Mouse (Mus musculus) embryonic facial prominence, embryonic 14.5 days (tissue): ENCODE measurements around the gene 4921517D22Rik. TPM values are rescaled to one million over a fixed set of nuclear protein-coding genes. Genes with fewer than 3 reads are reported as not detected.
A peak's percentile ranks its signal among the peaks of the same experiment; 100 is the strongest.

Experiments
- ATAC-seq: fragments of 200-750 bp; cut with Nextera tagmentation; 2 replicates; pipeline ENCODE4 v1.8.0; 2017; ENCODE audit warnings: low read depth, moderate number of reproducible peaks, moderate TSS enrichment
- DNase-seq: peaks from one replicate; pipeline ENCODE4 v3.0.0-alpha.2; 2015; ENCODE audit warnings: low spot score
- H3K27ac ChIP-seq: fragments of 300-500 bp; sonication (generic); replicated peaks from 2 replicates; pipeline ENCODE4 v1.5.1; 2014; ENCODE audit warnings: low read depth, mild to moderate bottlenecking, low read length, moderate library complexity
- H3K27me3 ChIP-seq: fragments of 300-500 bp; sonication (generic); replicated peaks from 2 replicates; pipeline ENCODE4 v1.6.1; 2014; ENCODE audit warnings: low read length; ENCODE audit not compliant: control insufficient read depth, insufficient read depth
- H3K36me3 ChIP-seq: fragments of 300-500 bp; sonication (generic); 2 replicates; pipeline ENCODE4 v1.6.1; 2014; ENCODE audit warnings: low read length, mixed read lengths; ENCODE audit not compliant: control insufficient read depth, insufficient read depth
- H3K4me1 ChIP-seq: fragments of 300-500 bp; sonication (generic); 2 replicates; pipeline ENCODE4 v1.6.1; 2014; ENCODE audit warnings: antibody characterized with exemption, low read length; ENCODE audit not compliant: control insufficient read depth, insufficient read depth
- H3K4me2 ChIP-seq: fragments of 300-500 bp; sonication (generic); 2 replicates; pipeline ENCODE4 v1.6.1; 2014; ENCODE audit warnings: low read depth, mild to moderate bottlenecking, low read length, moderate library complexity, mixed read lengths
- H3K4me3 ChIP-seq: fragments of 300-500 bp; sonication (generic); 2 replicates; pipeline ENCODE4 v1.5.1; 2014; ENCODE audit warnings: low read depth, mild to moderate bottlenecking, low read length
- H3K9ac ChIP-seq: fragments of 300-500 bp; sonication (generic); 2 replicates; pipeline ENCODE4 v1.6.1; 2014; ENCODE audit warnings: low read depth, mild to moderate bottlenecking, low read length, moderate library complexity, mixed read lengths
- H3K9me3 ChIP-seq: fragments of 300-500 bp; sonication (generic); 2 replicates; pipeline ENCODE4 v1.6.1; 2016; ENCODE audit warnings: low read length; ENCODE audit not compliant: control insufficient read depth
- WGBS: fragments of 180-500 bp; shearing (Covaris S2); extraction: QIAGEN DNeasy Blood & Tissue Kit; methylation state at CpG from one replicate; pipeline ENCODE4 v1.1.7; 2014; 5-methylcytosine and 5-hydroxymethylcytosine counted together
- polyA plus RNA-seq: library from polyadenylated mRNA; unstranded; fragments of >200 nt; fragmentation: Nextera tagmentation; extraction: Ambion mirVana; gene quantifications from 2 replicates; pipeline ENCODE4 v1.2.1, GENCODE M21; 2014

4921517D22Rik gene
- polyA plus RNA-seq, 1 experiment from 2014 or later, result not detected

DNA sequence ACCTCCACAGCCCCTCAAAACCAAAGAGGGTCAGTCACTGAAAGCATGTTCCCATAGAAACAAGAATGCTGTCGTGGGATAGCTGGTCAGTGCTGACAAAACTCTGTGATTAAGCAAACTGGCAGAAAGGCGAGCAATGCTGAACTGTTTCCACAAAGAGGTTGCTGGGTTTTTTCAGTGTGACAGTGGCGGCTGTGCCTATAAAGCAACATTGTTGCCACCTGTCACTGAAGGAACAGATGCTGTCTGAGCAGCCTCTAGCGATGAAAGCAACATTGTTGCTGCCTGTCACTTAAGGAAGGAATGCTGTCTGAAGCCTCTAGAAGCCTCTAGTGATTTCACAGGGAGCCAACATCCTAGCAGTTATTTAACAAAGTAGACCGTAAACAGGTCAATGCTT, 41.3 kb downstream of the 4921517D22Rik start:
- ATAC-seq, result no peak; the same call in 1 of the 2 replicates
- H3K9ac ChIP-seq, result no peak overlapping the region
- 62% methylated on average over 5 of the region's 5 CpGs for WGBS
- H3K27ac ChIP-seq, result 0 out of 2 replicates have a peak overlapping the region, but pooled peaks have one; percentile 55
- H3K36me3 ChIP-seq, result 0 out of 2 replicates have a peak, but pooled peaks cover 14% of the 10 kb centered on the region
- no peak overlapping the region for H3K4me3 ChIP-seq
- DNase-seq, result peak; percentile 68
- no peaks in the 10 kb centered on the region for H3K4me1 ChIP-seq
- no peaks in the 10 kb centered on the region for H3K27me3 ChIP-seq
- no peak overlapping the region for H3K4me2 ChIP-seq
- H3K9me3 ChIP-seq, result no peaks in the 10 kb centered on the region

DNA sequence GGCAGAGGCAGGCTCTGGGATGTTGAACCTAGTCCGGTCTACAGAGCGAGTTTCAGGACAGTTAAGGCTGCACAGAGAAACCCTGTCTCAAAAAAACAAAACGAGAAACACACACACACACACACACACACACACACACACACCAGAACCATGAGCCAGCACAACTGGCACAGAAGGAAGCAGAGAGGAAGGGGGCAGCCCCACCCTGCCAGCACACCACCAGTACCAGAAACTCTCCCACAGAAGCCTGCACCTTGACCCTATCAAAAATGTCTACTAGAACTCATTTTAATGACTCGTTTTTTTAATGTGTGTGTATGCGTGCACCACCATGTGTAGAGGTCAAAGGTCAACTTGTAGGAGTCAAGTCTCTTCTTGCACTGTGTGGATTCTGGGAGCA, 44.1 kb downstream of the 4921517D22Rik start:
- Histone ChIP-seq H3K4me3 (no peak overlapping the region), H3K9ac (no peak overlapping the region), H3K36me3 (peaks cover 23% of the 10 kb centered on the region), H3K9me3 (no peaks in the 10 kb centered on the region), H3K4me2 (no peak overlapping the region), H3K27ac (no peak overlapping the region), H3K27me3 (no peaks in the 10 kb centered on the region), H3K4me1 (no peaks in the 10 kb centered on the region)
- DNase-seq (no peak), ATAC-seq (no peak)
- WGBS, result 79% methylated on average over 5 of the region's 5 CpGs

DNA sequence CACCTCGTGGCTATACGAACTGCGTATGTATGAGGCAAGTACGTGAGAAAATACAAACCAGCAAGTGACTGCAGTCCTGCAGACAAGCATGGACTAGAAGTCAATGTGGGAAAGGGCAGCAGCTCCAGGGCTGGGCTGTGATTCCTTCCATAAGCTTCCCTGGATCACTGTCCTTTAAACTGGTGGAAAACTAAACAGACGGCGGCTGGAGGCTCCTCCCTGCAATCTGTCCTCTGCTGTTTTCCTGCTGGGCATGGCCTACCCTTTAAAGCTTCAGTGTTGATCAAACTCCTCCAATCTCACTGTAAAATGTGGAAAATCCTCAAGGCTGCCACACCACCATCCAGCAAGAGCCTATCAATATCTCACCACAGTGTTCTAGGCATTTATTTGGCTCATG, 45.3 kb downstream of the 4921517D22Rik start:
- no peaks in the 10 kb centered on the region for H3K4me1 ChIP-seq
- no peak overlapping the region for H3K4me2 ChIP-seq
- peaks cover 23% of the 10 kb centered on the region for H3K36me3 ChIP-seq
- DNase-seq, result no peak
- no peak overlapping the region for H3K9ac ChIP-seq
- WGBS, result 90% methylated on average over 6 of the region's 6 CpGs
- no peaks in the 10 kb centered on the region for H3K27me3 ChIP-seq
- H3K27ac ChIP-seq, result no peak overlapping the region
- ATAC-seq, result no peak
- no peaks in the 10 kb centered on the region for H3K9me3 ChIP-seq
- H3K4me3 ChIP-seq, result no peak overlapping the region

DNA sequence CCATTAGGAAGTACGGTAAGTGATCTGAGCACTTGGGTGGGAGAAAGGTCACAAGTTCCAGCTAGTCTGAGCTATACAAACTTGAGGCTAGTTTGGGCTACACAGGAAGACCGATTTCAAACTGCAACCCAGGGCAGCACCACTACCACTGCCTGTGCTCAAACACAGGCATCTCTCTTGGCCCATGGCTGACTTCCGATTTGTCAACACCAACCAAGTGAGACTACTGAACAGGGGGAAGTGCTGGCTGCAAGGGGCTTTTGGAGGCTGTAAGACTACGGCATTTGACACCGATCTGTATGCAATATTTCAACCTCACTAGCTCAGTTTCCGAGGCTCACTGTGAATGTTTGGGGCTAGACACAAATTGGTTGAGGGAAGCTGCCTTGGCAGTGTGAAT, 46.4 kb downstream of the 4921517D22Rik start:
- no peak overlapping the region for H3K4me2 ChIP-seq
- no peaks in the 10 kb centered on the region for H3K27me3 ChIP-seq
- H3K4me3 ChIP-seq, result no peak overlapping the region
- H3K36me3 ChIP-seq, result peaks cover 23% of the 10 kb centered on the region
- H3K9ac ChIP-seq, result no peak overlapping the region
- ATAC-seq (no peak), DNase-seq (no peak)
- H3K9me3 ChIP-seq, result no peaks in the 10 kb centered on the region
- WGBS, result 83% methylated on average over 6 of the region's 6 CpGs
- no peaks in the 10 kb centered on the region for H3K4me1 ChIP-seq
- H3K27ac ChIP-seq, result no peak overlapping the region

DNA sequence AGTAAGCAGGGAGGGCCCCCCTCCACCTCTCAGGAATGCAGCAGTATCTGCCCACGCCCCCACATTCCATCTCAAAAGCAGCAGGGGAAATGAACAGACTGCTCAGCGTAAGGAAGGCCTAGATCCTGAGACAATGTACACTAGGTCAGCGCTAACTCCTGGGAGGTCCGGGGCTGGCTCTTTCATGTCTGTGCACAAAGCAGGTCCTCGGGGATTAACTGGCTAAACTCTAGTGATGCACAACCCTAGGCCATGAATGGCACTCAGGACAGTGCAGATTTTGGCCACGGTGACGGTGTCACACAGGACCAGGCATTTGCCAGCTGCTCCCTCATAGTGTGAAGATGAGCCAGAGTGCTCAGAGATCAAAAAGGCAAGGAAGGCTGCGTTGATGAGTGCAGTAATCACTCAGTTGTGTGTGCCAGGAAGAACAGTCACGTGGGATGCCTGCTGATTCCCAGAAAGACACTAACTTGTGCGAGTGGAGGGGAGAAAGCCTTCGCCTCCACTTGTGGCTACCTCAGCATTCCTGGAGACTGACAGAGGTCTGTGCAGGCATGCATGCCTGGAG, 47.1 kb downstream of the 4921517D22Rik start:
- ATAC-seq (peak; percentile 67), DNase-seq (peak; percentile 34)
- H3K4me2 ChIP-seq, result no peak overlapping the region
- H3K27ac ChIP-seq, result no peak overlapping the region
- H3K9ac ChIP-seq, result no peak overlapping the region
- WGBS, result 44% methylated on average over 11 of the region's 11 CpGs
- H3K27me3 ChIP-seq, result no peaks in the 10 kb centered on the region
- no peaks in the 10 kb centered on the region for H3K4me1 ChIP-seq
- H3K9me3 ChIP-seq, result no peaks in the 10 kb centered on the region
- H3K36me3 ChIP-seq, result peaks cover 23% of the 10 kb centered on the region
- H3K4me3 ChIP-seq, result no peak overlapping the region

DNA sequence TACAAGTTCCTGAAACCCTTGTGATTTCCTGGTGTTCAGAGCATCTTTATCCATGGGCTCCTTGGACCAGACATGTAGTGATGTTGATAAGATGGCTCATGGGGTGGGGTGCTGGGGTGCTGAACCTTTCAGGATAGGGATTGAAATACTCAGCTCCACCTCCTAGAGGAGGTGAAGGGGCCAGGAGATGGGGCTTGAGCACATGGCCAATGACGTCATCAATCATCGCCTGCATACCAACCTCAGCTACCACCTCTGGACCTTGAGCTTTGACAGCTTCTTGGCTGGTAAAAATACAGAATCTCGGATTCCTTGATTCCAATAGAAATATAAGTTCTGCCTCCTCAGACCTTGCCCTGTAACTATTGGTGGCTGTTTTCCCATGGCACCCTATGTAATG, 48.4 kb downstream of the 4921517D22Rik start:
- peaks cover 30% of the 10 kb centered on the region for H3K36me3 ChIP-seq
- WGBS, result 82% methylated on average over 3 of the region's 3 CpGs
- no peaks in the 10 kb centered on the region for H3K4me1 ChIP-seq

DNA sequence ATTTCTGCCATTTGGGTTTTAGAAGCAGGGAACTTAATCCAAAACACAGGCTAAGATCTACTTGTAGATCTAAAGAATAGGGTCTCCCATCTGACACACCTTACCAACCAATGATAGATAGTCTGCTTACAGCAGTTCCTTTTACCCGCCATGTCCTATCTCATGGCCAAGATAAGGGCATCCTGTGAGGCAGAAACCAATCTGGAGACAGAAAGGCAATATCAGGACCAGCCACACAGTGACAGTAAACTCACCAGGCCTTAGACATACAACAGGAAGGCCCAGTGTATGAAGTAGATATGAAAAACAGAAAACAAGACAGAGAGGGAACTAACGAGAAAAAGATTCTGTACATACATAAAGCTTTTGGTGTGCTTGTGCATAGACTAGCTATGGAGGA, 51.1 kb downstream of the 4921517D22Rik start:
- H3K36me3 ChIP-seq, result peaks cover 26% of the 10 kb centered on the region
- 94% methylated on average over 2 of the region's 2 CpGs for WGBS

More for the DNA sequence above, 48.4 kb downstream of the 4921517D22Rik start:
- ATAC-seq (no peak), DNase-seq (no peak)
- no peaks in the 10 kb centered on the region for H3K27me3 ChIP-seq
- H3K4me2 ChIP-seq, result no peak overlapping the region
- no peaks in the 10 kb centered on the region for H3K9me3 ChIP-seq
- no peak overlapping the region for H3K4me3 ChIP-seq
- no peak overlapping the region for H3K27ac ChIP-seq
- no peak overlapping the region for H3K9ac ChIP-seq

DNA sequence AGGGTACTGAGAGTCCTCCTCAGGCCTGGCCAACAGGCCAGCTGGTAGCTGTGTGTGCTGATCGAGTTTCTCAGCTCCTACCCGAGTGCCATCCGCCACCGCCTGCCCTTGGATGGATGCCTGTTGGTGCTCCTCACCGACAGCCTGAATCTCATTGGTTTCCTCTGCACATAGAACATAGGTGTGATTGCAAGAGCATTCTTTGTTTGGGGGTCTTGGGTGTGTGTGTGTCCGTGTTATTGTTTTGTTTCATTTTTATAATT, 53.8 kb downstream of the 4921517D22Rik start:
- Histone ChIP-seq H3K27me3 (no peaks in the 10 kb centered on the region), H3K9me3 (no peaks in the 10 kb centered on the region), H3K4me1 (no peaks in the 10 kb centered on the region), H3K4me2 (no peak overlapping the region), H3K36me3 (peaks cover 43% of the 10 kb centered on the region), H3K4me3 (no peak overlapping the region), H3K27ac (no peak overlapping the region), H3K9ac (no peak overlapping the region)
- 83% methylated on average over 6 of the region's 6 CpGs for WGBS
- DNase-seq (no peak), ATAC-seq (no peak)

More for the DNA sequence above, 51.1 kb downstream of the 4921517D22Rik start:
- no peak for ATAC-seq
- Histone ChIP-seq H3K27me3 (no peaks in the 10 kb centered on the region), H3K4me1 (no peaks in the 10 kb centered on the region), H3K9ac (no peak overlapping the region), H3K9me3 (no peaks in the 10 kb centered on the region), H3K27ac (no peak overlapping the region), H3K4me3 (no peak overlapping the region), H3K4me2 (no peak overlapping the region)
- DNase-seq, result no peak

DNA sequence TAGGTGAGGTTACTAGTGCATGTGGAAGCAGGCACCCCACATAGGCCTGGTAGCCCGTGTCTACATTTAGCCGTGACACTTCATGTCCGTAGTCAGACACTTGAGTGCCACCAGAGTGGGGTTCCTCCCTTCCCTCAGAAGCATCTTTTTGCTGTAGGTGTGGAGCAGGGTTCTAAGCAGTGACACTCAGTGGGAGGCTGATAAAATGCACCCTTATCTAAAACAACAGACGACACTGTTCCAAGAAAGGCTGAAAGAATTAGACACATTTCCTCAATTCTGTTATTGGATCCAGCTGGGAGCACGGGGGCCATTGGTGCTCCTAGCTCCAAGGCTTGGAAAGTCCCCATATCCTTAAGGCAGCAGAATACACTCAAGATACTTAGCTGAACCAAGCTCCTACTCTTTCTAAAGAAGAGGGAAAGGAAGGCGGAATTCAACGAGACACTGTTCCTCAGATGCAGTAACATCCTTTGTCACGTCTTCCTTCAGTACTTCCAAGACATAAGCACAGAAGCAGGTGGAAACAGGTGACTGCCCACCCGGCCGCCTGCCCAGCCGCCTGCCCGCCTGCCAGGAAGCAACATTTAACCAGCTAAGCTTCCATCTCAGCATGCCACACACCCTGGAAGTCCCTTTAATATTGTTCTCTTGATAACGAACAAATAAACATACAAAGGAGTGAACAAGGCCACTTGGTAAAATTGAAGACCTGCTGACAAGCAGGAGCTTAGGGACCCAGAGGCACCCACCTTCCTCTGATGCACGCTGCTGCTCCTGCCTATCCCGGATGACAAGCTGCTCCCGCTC, 54.3 kb downstream of the 4921517D22Rik start:
- Histone ChIP-seq H3K9ac (no peak overlapping the region), H3K4me1 (no peaks in the 10 kb centered on the region), H3K4me3 (no peak overlapping the region), H3K9me3 (no peaks in the 10 kb centered on the region), H3K36me3 (peaks cover 45% of the 10 kb centered on the region), H3K4me2 (no peak overlapping the region), H3K27me3 (no peaks in the 10 kb centered on the region), H3K27ac (no peak overlapping the region)
- no peak for DNase-seq
- no peak for ATAC-seq
- WGBS, result 82% methylated on average over 16 of the region's 16 CpGs
